Mouse (Mus musculus) heart, adult 2 months (tissue): Measurements from ENCODE around the gene Ddrgk1. TPM values are rescaled to one million over a fixed set of nuclear protein-coding genes. Genes with fewer than 3 reads are reported as not detected.

ENCODE experiments used
- DNase-seq, 2 experiments: peaks; one replicate each; pipeline ENCODE4 v3.0.0; 2021
- H3K27ac ChIP-seq: fragments of 200-600 bp; 2 replicates; pipeline ENCODE4 v1.8.1; 2022
- H3K27me3 ChIP-seq: fragments of 200-500 bp; 2 replicates; pipeline ENCODE4 v1.6.1; 2012; ENCODE audit warnings: mild to moderate bottlenecking, low read length, inconsistent platforms, mixed read lengths; ENCODE audit not compliant: control insufficient read depth, insufficient read depth
- H3K36me3 ChIP-seq: fragments of 200-500 bp; 2 replicates; pipeline ENCODE4 v1.6.1; 2012; ENCODE audit warnings: low read length, inconsistent platforms; ENCODE audit not compliant: control insufficient read depth, insufficient read depth
- H3K4me1 ChIP-seq: fragments of 200-500 bp; 2 replicates; pipeline ENCODE4 v1.6.1; 2011; ENCODE audit warnings: low read length; ENCODE audit not compliant: control insufficient read depth, insufficient read depth
- H3K4me3 ChIP-seq: fragments of 200-600 bp; 2 replicates; pipeline ENCODE4 v1.8.1; 2022
- H3K79me2 ChIP-seq: fragments of 200-500 bp; replicated peaks from 2 replicates; pipeline ENCODE4 v1.6.1; 2012; ENCODE audit warnings: mild to moderate bottlenecking, inconsistent platforms, low read length, moderate library complexity, mixed read lengths; ENCODE audit not compliant: control insufficient read depth, insufficient read depth
- H3K9ac ChIP-seq: fragments of 200-500 bp; 2 replicates; pipeline ENCODE4 v1.6.1; 2012; ENCODE audit warnings: low read depth, mild to moderate bottlenecking, control low read depth, inconsistent platforms, low read length, mixed read lengths
- CTCF ChIP-seq: fragments of 200-600 bp; IDR thresholded peaks from 2 replicates; pipeline ENCODE4 v1.8.1; 2022; ENCODE audit warnings: antibody characterized with exemption, mild to moderate bottlenecking, moderate library complexity
- EP300 ChIP-seq: fragments of 200-500 bp; IDR thresholded peaks from 2 replicates; pipeline ENCODE4 v1.6.1; 2011; ENCODE audit warnings: low read depth, low read length, control low read depth; ENCODE audit not compliant: insufficient read depth
- POLR2A ChIP-seq: fragments of 200-500 bp; IDR thresholded peaks from 2 replicates; pipeline ENCODE4 v1.6.1; 2011; ENCODE audit warnings: mild to moderate bottlenecking, low read depth, low read length, control low read depth; ENCODE audit not compliant: insufficient read depth
- WGBS: fragments of 180-500 bp; shearing (Covaris S2); methylation state at CpG from one replicate; pipeline ENCODE4 v1.1.7; 2018; 5-methylcytosine and 5-hydroxymethylcytosine counted together
- intact Hi-C: fragments of 180-260 bp; cut with DNase I; formaldehyde crosslinking; loops from one replicate; pipeline ENCODE4 v1.15.1; 2025
- polyA plus RNA-seq: library from polyadenylated mRNA; depleted of rRNA; stranded (reverse); fragments of >200 nt; gene quantifications from 2 replicates; pipeline ENCODE4 v1.2.3, GENCODE M21; 2012
- total RNA-seq, 2 experiments: library from RNA; stranded (reverse); gene quantifications; 2 replicates each; pipeline ENCODE4 v1.2.3; 2021

The Ddrgk1 gene
- total and polyA plus RNA-seq, 3 experiments: 47.0 to 96.0 (median 71.1) TPM

- Histone ChIP-seq H3K4me3 (no peak overlapping the region), H3K79me2 (no peaks in the 10 kb centered on the region), H3K27me3 (no peaks in the 10 kb centered on the region), H3K9ac (no peak overlapping the region), H3K27ac (no peak overlapping the region), H3K36me3 (no peaks in the 10 kb centered on the region), H3K4me1 (no peaks in the 10 kb centered on the region)
- TF ChIP-seq CTCF (no peak), EP300 (no peak), POLR2A (no peak)
- intact Hi-C loops: no loop called here
- no peak for DNase-seq
- 75% methylated on average over 3 of the region's 3 CpGs for WGBS
Observed at GRCm38 (mm10) chr2:130681531-130681930, 17.1 kb upstream of the Ddrgk1 start.

GRCm38 (mm10) chr2:130679899-130680298, 15.4 kb upstream of the Ddrgk1 start:
- no peak overlapping the region for H3K4me3 ChIP-seq
- no peak for DNase-seq
- H3K9ac ChIP-seq: no peak overlapping the region
- H3K79me2 ChIP-seq: no peaks in the 10 kb centered on the region
- 94% methylated on average over 6 of the region's 6 CpGs for WGBS
- H3K4me1 ChIP-seq: no peaks in the 10 kb centered on the region
- no peaks in the 10 kb centered on the region for H3K36me3 ChIP-seq
- H3K27me3 ChIP-seq: no peaks in the 10 kb centered on the region
- no peak overlapping the region for H3K27ac ChIP-seq
- TF ChIP-seq CTCF (no peak), EP300 (no peak), POLR2A (no peak)
- intact Hi-C loops: no loop called here

GRCm38 (mm10) chr2:130679154-130679553, 14.7 kb upstream of the Ddrgk1 start:
- 95% methylated on average over 12 of the region's 12 CpGs for WGBS
- TF ChIP-seq EP300 (no peak), POLR2A (no peak), CTCF (no peak)

DNA sequence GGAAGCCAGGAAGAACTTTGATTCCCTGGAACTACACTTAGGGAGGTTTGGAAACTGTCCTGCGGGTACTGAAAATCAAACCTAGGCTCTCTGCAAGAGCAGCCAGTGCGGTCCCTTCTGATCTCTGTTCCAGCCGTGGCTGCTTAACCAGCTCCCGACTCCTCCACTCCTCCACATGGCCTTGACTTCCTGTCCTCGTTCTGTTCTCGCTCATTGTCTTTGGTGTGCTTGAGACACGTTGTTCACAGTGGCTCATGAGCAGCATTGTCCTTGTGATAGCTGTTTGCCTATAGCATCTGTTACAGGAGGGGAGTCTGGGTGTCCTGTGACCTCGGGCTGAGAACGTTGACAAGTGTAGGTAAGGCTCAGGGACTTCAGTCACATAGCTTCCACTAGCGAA, 12.8 kb upstream of the Ddrgk1 start:
- H3K27ac ChIP-seq: no peak overlapping the region
- no peaks in the 10 kb centered on the region for H3K27me3 ChIP-seq
- no peak overlapping the region for H3K9ac ChIP-seq
- H3K4me1 ChIP-seq: no peaks in the 10 kb centered on the region
- no peaks in the 10 kb centered on the region for H3K79me2 ChIP-seq
- no peaks in the 10 kb centered on the region for H3K36me3 ChIP-seq
- DNase-seq: no peak
- no peak overlapping the region for H3K4me3 ChIP-seq
- 53% methylated on average over 10 of the region's 10 CpGs for WGBS
- TF ChIP-seq EP300: no peak
- no peak for TF ChIP-seq CTCF
- no peak for TF ChIP-seq POLR2A
- intact Hi-C loops: no loop called here

More at GRCm38 (mm10) chr2:130679154-130679553, 14.7 kb upstream of the Ddrgk1 start:
- no peak overlapping the region for H3K4me3 ChIP-seq
- H3K4me1 ChIP-seq: no peaks in the 10 kb centered on the region
- intact Hi-C loops: no loop called here
- no peaks in the 10 kb centered on the region for H3K27me3 ChIP-seq
- no peak for DNase-seq
- H3K79me2 ChIP-seq: no peaks in the 10 kb centered on the region
- no peaks in the 10 kb centered on the region for H3K36me3 ChIP-seq
- H3K9ac ChIP-seq: no peak overlapping the region
- H3K27ac ChIP-seq: no peak overlapping the region

DNA sequence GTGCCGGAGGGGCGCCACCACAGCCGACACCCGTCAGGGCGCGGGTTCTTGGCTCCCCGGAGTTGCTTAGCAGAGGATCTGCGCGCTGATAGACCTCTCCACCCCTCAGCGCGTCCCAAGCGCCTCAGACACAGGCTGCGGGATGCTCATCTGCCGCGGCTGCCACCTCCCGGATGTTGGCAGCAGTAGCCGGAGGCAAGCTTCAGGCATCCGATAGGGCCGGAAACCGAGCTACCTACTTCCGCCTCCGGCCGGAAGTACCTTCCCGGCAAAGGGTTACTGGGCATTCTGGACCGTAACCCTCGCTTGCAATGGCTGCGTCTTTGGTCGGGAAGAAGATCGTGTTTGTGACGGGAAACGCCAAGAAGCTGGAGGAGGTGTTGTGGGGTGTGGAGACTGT, 3.1 kb upstream of the Ddrgk1 start, which contains the start of gene Itpa:
TSS of gene Itpa (plus strand) at position 52 of the 400 bp plus-strand sequence.
- Histone ChIP-seq H3K79me2 (no peaks in the 10 kb centered on the region; the same call in none of the 2 replicates), H3K4me3 (peak within 1 kb of the TSS; percentile 60), H3K36me3 (no peaks in the 10 kb centered on the region), H3K9ac (peak within 1 kb of the TSS; percentile 81), H3K4me1 (peaks cover 14% of the 10 kb centered on the region), H3K27ac (peak within 1 kb of the TSS; percentile 90), H3K27me3 (no peaks in the 10 kb centered on the region)
- WGBS: 0% methylated on average over 31 of the region's 31 CpGs
- TF ChIP-seq POLR2A (peak; percentile 87), EP300 (peak; percentile 71; the same call in 1 of the 2 replicates), CTCF (peak; percentile 68)
- DNase-seq: peak; percentile 87 to 91
- intact Hi-C loops: loop anchor here (10.0 kb wide), 1 partner anchor 243 kb away; the partner anchor contains the start of genes Pced1a and Vps16

- Histone ChIP-seq H3K36me3 (no peaks in the 10 kb centered on the region), H3K4me1 (peaks cover 13% of the 10 kb centered on the region), H3K4me3 (no peak overlapping the region; the same call in 1 of the 2 replicates), H3K27ac (no peak overlapping the region), H3K9ac (no peak overlapping the region), H3K79me2 (no peaks in the 10 kb centered on the region; the same call in none of the 2 replicates), H3K27me3 (no peaks in the 10 kb centered on the region)
- no peak for DNase-seq
- 89% methylated on average over 11 of the region's 11 CpGs for WGBS
- TF ChIP-seq CTCF (no peak), POLR2A (no peak), EP300 (no peak)
- intact Hi-C loops: loop anchor here (10.0 kb wide), 1 partner anchor 239 kb away; the partner anchor contains the start of genes Pced1a and Vps16
Observed at GRCm38 (mm10) chr2:130663342-130663741, 1.1 kb downstream of the Ddrgk1 start.

GRCm38 (mm10) chr2:130658530-130658929, 5.9 kb downstream of the Ddrgk1 start:
- DNase-seq: no peak
- Histone ChIP-seq H3K4me3 (no peak overlapping the region), H3K4me1 (peaks cover 1% of the 10 kb centered on the region; the same call in 1 of the 2 replicates), H3K36me3 (no peaks in the 10 kb centered on the region), H3K27me3 (no peaks in the 10 kb centered on the region), H3K79me2 (no peaks in the 10 kb centered on the region; the same call in 1 of the 2 replicates), H3K27ac (no peak overlapping the region), H3K9ac (no peak overlapping the region)
- no peak for TF ChIP-seq POLR2A
- TF ChIP-seq CTCF: no peak
- TF ChIP-seq EP300: no peak
- WGBS: 95% methylated on average over 10 of the region's 10 CpGs
- intact Hi-C loops: no loop called here
